Mouse (Mus musculus) erythroblast, embryonic 14.5 days (primary cell): ENCODE measurements at regions not wholly inside any gene's neighbourhood (a gene's known extent, or its start where the extent isn't known, plus 50 kb on each side); places are given as distances from the start of the nearest gene placed in this dataset.

Experiments used
- H3K27me3 ChIP-seq: 2 replicates; pipeline ENCODE4 v1.6.1; 2012; ENCODE audit warnings: inconsistent platforms; ENCODE audit not compliant: control insufficient read depth
- H3K36me3 ChIP-seq: 2 replicates; pipeline ENCODE4 v1.6.1; 2012; ENCODE audit warnings: mild to moderate bottlenecking, inconsistent platforms; ENCODE audit not compliant: control insufficient read depth
- H3K4me1 ChIP-seq: 2 replicates; pipeline ENCODE4 v1.6.1; 2012; ENCODE audit warnings: inconsistent platforms; ENCODE audit not compliant: control insufficient read depth
- H3K4me3 ChIP-seq: replicated peaks from 2 replicates; pipeline ENCODE3; 2012; ENCODE audit warnings: moderate library complexity, mild to moderate bottlenecking, inconsistent platforms
- H3K9me3 ChIP-seq: 2 replicates; pipeline ENCODE4 v1.6.1; 2012; ENCODE audit warnings: low read length, inconsistent platforms, mixed read lengths; ENCODE audit not compliant: control insufficient read depth
- GATA1 ChIP-seq: IDR thresholded peaks from 2 replicates; pipeline ENCODE4 v1.6.1; 2012; ENCODE audit warnings: low read length, inconsistent platforms, mixed read lengths
- TAL1 ChIP-seq: IDR thresholded peaks from 3 replicates; pipeline ENCODE4 v1.6.1; 2012; ENCODE audit warnings: low read length, inconsistent platforms, mixed read lengths

GRCm38 (mm10) chr1:76065783-76066182 lies 519.7 kb downstream of the Slc4a3 start:
- H3K36me3 ChIP-seq = no peaks in the 10 kb centered on the region
- TF ChIP-seq TAL1 (no peak), GATA1 (no peak)
- no peak overlapping the region for H3K4me3 ChIP-seq
- peaks cover 13% of the 10 kb centered on the region for H3K9me3 ChIP-seq
- no peaks in the 10 kb centered on the region for H3K4me1 ChIP-seq
- no peaks in the 10 kb centered on the region for H3K27me3 ChIP-seq

- no peak for TF ChIP-seq TAL1
- no peak for TF ChIP-seq GATA1
- H3K4me3 ChIP-seq = no peak overlapping the region
- H3K27me3 ChIP-seq = no peaks in the 10 kb centered on the region
- no peaks in the 10 kb centered on the region for H3K4me1 ChIP-seq
- H3K36me3 ChIP-seq = no peaks in the 10 kb centered on the region
- H3K9me3 ChIP-seq = peaks cover 11% of the 10 kb centered on the region
Observed at GRCm38 (mm10) chr1:76070831-76071321, 524.8 kb downstream of the Slc4a3 start.

GRCm38 (mm10) chr1:76075213-76075612 lies 529.1 kb downstream of the Slc4a3 start:
- H3K4me1 ChIP-seq = no peaks in the 10 kb centered on the region
- no peak for TF ChIP-seq TAL1
- no peak for TF ChIP-seq GATA1
- no peaks in the 10 kb centered on the region for H3K36me3 ChIP-seq
- no peaks in the 10 kb centered on the region for H3K27me3 ChIP-seq
- H3K4me3 ChIP-seq = no peak overlapping the region
- peaks cover 10% of the 10 kb centered on the region for H3K9me3 ChIP-seq

GRCm38 (mm10) chr1:76075685-76076455 lies 529.8 kb downstream of the Slc4a3 start:
- peaks cover 3% of the 10 kb centered on the region for H3K9me3 ChIP-seq
- H3K4me1 ChIP-seq = no peaks in the 10 kb centered on the region
- no peak for TF ChIP-seq GATA1
- TF ChIP-seq TAL1 = no peak
- H3K36me3 ChIP-seq = no peaks in the 10 kb centered on the region
- no peak overlapping the region for H3K4me3 ChIP-seq
- no peaks in the 10 kb centered on the region for H3K27me3 ChIP-seq

GRCm38 (mm10) chr1:76080241-76080640 lies 534.2 kb downstream of the Slc4a3 start:
- H3K4me1 ChIP-seq = no peaks in the 10 kb centered on the region
- H3K9me3 ChIP-seq = no peaks in the 10 kb centered on the region
- no peaks in the 10 kb centered on the region for H3K27me3 ChIP-seq
- TF ChIP-seq GATA1 (no peak), TAL1 (no peak)
- H3K4me3 ChIP-seq = no peak overlapping the region
- H3K36me3 ChIP-seq = no peaks in the 10 kb centered on the region

- Histone ChIP-seq H3K4me1 (no peaks in the 10 kb centered on the region), H3K27me3 (no peaks in the 10 kb centered on the region), H3K36me3 (no peaks in the 10 kb centered on the region), H3K9me3 (no peaks in the 10 kb centered on the region), H3K4me3 (no peak overlapping the region)
- no peak for TF ChIP-seq TAL1
- no peak for TF ChIP-seq GATA1
Observed at GRCm38 (mm10) chr1:76081700-76082099, 535.6 kb downstream of the Slc4a3 start.

- TF ChIP-seq GATA1 = no peak
- no peak for TF ChIP-seq TAL1
Observed at GRCm38 (mm10) chr1:76083273-76084036, 537.4 kb downstream of the Slc4a3 start.

GRCm38 (mm10) chr1:76091031-76091430 lies 545.0 kb downstream of the Slc4a3 start:
- Histone ChIP-seq H3K27me3 (no peaks in the 10 kb centered on the region), H3K9me3 (no peaks in the 10 kb centered on the region), H3K4me1 (no peaks in the 10 kb centered on the region), H3K4me3 (no peak overlapping the region), H3K36me3 (no peaks in the 10 kb centered on the region)
- TF ChIP-seq TAL1 = no peak
- no peak for TF ChIP-seq GATA1

More at GRCm38 (mm10) chr1:76083273-76084036, 537.4 kb downstream of the Slc4a3 start:
- H3K9me3 ChIP-seq = no peaks in the 10 kb centered on the region
- H3K36me3 ChIP-seq = no peaks in the 10 kb centered on the region
- H3K27me3 ChIP-seq = no peaks in the 10 kb centered on the region
- no peaks in the 10 kb centered on the region for H3K4me1 ChIP-seq
- H3K4me3 ChIP-seq = no peak overlapping the region

GRCm38 (mm10) chr1:76113281-76113680 lies 567.2 kb downstream of the Slc4a3 start:
- TF ChIP-seq GATA1 = no peak
- TF ChIP-seq TAL1 = no peak
- Histone ChIP-seq H3K27me3 (no peaks in the 10 kb centered on the region), H3K4me3 (no peak overlapping the region), H3K36me3 (no peaks in the 10 kb centered on the region), H3K4me1 (no peaks in the 10 kb centered on the region), H3K9me3 (peaks cover 3% of the 10 kb centered on the region; the same call in 1 of the 2 replicates)
